Mouse (Mus musculus) thymus, postnatal 36 days (tissue): ENCODE data around the gene Ulk3.
A peak's percentile ranks its signal among the peaks of the same experiment; 100 is the strongest.

ENCODE experiments used
- DNase-seq, 2 experiments: peaks; one replicate each; pipeline ENCODE4 v3.0.0; 2022; ENCODE audit warnings: mixed read lengths in 2 of 2

The Ulk3 gene

GRCm38 (mm10) chr9:57589224-57590126 lies at the start of gene Ulk3:
Gene Ulk3 (plus strand): TSS chr9:57589452.
- peak; percentile 90 to 92 for DNase-seq

DNA sequence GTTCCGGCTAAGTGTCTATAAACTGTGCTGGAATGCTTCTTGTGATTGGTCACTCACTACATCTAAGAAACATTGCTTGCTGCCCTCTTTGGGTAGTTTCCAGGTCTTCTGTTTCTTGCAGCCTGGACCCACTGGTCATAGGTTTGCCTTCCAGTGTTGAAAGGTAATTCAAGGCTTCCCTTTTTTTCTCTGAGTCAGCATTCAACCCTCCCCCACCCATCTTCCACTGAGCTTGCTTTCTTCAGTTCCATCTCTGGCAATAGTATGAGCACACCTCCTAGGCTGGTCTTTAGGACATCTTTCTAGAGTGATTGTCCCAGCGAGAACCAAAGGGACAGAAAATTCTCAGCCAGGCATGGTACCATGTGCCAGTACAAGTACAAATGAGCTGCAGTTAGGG lies 49.7 kb upstream of the Ulk3 start:
- no peak for DNase-seq

DNA sequence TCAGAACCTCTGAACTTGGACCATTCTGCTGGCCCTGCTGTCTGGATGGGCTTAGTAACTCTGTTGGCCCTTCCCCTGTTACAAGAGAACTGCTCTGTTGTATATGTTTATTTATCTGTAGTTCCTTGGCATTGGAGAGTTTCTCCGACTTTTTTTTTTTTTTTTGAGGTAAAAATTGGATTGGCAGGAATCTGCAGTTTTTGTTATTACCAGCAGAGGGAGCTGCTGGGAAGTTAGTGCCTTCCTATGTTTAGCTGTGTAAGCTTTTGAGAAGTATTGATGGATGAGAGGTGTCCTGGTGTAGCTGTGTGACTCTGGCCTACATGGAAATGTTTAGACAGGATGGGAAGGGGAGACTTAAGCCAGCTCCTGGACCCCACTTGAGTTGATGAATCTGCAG lies 47.9 kb upstream of the Ulk3 start:
- DNase-seq = no peak

GRCm38 (mm10) chr9:57543951-57544350 lies 45.3 kb upstream of the Ulk3 start:
- DNase-seq = no peak

DNA sequence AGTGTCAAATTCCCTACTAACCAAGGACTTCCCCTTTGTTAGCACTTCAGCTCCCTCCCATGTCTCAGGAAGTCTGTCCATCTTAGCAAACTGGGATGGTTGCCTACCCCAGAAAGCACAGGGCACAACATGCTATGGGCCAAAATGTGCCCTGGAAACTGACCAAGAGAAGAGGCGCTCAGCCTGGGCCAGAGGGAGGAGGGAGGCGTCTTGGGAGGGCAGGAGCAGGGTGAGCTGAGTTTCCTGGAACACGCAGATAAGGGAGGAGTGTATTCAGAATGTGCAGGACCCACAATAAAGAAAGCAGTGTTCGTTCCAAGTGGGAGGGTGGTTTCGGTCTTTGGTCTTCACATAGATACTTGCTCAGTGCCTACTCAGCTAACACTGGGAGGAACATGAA lies 42.0 kb upstream of the Ulk3 start:
- no peak for DNase-seq

DNA sequence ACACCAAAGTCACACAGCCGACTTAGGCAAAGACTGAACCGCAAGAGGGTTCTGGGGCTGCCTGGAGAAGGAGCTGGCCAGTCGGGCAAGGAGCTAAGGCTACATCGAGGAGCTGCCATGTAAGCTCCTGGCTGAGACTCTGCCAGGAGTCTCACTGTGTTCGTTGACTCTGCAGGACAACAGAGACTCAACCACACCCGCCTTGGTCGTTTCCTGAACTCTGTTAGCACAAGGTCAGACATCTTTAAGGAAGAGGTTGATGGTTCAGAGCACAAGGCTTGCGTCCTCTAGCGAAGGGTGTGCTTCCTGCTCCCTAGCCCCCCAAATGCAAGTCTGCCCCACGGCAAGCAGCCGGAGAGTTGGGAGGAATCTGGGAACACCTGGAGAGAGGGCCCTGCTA lies 41.4 kb upstream of the Ulk3 start:
- DNase-seq = no peak

DNA sequence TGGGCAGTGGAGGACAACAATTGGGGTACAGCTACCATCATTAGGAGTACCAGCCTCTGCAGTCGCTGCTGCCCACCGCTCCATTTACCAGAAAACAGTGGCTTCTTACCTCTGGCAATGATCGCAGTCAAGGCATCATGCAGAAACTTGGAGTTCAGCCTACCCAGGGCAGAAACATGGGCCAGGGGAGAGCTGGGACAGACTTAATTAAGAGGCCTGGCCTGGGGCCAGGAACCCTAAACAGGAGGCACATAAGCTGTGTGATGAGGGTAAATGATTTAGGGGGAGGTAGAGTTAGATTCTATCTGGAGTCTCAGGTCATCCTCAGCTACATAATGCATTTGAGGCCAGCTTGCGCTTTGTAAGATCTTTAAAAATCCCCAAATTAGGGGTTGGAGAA lies 40.1 kb upstream of the Ulk3 start:
- no peak for DNase-seq

DNA sequence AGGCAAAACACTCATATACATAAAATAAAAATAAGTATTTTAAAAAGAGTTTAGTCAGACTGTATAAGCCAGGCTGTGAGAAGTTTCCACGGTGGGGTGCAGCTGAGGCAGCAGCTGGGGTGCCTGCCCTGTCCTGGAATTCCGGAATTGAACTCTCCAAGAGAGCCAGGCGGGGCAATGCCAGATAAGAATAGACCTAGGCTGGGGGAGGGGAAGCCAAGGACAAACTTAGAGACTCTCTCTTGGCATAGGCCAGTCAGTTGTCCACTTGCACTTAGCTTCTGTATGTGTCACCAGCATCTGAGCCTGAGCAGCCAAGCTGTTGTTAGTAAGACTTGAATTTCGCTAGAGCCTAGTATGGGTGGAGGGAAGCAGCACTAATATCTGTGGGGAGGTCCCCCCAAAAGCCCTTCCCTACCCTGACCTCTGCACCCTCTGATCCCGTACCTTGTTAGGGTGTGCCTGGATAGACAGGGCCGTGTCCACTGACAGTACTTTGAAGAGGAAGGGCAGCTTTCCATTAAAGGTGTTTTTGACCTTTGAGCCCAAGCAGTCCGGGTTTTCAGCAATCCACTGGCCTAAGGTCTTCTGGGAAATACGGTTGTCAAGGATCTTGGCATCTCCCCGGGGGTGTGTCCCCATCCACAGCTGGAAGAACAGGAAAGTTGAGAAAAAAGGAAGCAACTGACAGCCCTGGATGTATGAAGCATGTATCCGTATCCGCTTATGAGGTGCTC lies 39.0 kb upstream of the Ulk3 start:
- DNase-seq = no peak

- DNase-seq = peak; percentile 56 to 62
Measured at GRCm38 (mm10) chr9:57552139-57552887, 36.9 kb upstream of the Ulk3 start, which contains the start of gene Mpi. Gene Mpi (minus strand): TSS chr9:57552763.

DNA sequence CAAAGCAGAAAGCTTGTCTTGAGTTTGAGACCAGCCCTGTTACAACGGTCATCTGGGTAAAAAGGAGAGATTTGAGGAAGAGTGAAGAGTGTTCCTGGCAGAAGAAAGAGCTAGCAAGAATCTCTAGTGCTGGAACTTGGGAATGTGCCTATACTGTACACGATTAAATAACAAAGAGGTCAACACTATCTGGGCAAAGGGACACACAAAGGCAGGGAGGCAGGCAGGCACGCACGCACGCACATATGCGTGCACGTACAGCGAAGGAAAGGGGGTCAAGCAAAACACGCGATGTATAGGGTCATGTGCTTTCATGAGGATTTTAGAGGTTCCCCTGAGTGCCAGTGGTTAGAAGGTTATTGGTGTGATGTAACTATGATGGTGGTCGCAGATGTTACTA lies 36.1 kb upstream of the Ulk3 start:
- DNase-seq = no peak

DNA sequence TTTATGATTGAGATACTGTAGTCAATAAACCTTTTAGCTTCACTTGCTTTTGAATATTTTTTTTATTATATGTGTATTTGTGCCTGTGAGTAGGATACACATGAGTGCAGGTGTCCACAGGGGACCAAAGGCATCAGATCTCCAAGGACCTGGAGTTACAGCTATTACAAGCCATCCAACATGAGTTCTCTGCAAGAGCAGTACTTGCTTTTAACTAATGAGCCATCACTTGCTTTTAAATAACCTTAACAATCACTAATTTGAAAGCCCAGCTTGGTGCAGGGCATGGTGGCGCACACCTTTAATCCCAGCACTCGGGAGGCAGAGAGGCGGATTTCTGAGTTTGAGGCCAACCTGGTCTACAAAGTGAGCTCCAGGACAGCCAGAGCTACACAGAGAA lies 34.5 kb upstream of the Ulk3 start:
- no peak for DNase-seq

DNA sequence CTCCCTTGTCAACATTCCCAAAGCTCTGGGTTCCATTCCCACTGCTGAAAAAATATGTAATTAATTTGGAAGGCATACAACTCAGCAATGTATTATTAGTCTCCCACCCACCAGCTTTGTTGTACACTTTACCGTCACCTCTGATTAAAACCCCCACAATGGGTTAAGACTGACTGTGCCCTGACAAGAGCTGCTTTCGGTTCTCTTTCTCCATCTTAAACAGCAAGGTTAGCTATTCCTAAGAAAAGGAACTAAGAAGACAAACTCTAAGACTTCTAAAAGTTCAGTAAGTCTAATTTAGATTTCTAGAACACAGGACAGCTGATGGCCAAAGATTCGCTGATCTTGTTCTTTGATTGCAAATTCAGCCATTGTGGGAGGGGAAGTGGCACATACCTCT lies 32.0 kb upstream of the Ulk3 start:
- no peak for DNase-seq

DNA sequence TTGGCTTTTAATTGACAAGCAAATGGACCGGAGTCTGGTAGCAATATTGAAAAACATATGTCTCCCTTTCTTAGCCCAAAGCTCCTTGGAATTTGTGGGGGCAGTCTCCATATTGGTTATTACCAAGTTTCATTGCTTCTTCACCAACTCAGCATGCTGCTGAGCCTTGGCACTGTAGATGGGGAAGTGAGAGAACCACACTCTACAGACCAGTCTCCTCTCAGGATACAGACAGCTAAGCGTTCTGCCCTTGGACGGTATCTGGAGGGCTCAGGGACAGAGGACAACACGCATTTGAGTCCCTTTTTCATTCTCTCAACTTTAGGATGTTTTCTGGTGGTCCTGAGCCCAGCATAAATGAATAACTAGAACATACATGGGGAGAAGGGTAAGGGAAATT lies 30.6 kb upstream of the Ulk3 start:
- no peak for DNase-seq

GRCm38 (mm10) chr9:57559568-57559967 lies 29.7 kb upstream of the Ulk3 start:
- no peak for DNase-seq

- no peak for DNase-seq
Measured at GRCm38 (mm10) chr9:57560263-57560662, 29.0 kb upstream of the Ulk3 start.

DNA sequence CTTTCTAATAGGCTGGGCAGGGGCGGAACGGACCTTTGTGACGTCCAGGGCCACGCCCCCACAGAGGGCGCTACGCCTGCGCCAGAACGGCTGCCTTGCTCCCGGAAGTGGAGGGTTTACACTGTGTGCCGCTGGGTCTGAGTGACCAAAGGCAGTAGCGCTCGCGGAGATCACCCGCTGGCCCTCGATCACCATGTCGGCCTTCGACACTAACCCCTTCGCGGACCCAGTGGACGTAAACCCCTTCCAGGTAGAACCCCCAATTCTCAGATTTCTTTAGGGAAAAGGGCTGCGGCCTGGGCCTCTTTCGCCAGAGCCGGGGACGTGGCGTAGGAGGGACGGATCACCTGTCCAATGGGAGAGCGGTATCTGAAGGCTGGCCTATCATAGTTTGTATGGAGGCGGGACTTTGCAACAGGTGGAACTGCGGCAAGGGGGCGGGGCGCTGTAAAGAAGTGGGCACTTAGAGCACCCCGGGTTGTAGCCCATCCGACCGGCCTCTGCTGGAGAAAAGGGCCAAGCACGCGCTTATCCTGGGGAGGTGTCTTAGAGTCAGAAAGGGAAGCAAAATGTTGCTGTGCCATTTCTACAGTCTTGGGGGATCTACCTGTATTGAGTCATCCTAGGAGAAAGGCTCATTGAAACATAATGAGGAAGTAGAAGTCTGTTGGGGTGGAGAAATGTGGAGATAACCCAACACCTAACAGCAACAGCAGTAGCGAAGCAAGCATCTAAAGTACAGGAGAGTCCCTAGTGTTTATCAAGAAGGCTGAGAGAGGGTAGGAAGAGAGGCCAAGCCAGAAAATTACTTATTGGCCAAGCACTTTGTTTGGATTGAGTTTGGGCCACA lies 28.2 kb upstream of the Ulk3 start, which contains the start of gene Scamp2:
Scamp2 (plus strand) TSS at position 83 of the 850 bp plus-strand sequence.
- DNase-seq = peak; percentile 89 to 92

DNA sequence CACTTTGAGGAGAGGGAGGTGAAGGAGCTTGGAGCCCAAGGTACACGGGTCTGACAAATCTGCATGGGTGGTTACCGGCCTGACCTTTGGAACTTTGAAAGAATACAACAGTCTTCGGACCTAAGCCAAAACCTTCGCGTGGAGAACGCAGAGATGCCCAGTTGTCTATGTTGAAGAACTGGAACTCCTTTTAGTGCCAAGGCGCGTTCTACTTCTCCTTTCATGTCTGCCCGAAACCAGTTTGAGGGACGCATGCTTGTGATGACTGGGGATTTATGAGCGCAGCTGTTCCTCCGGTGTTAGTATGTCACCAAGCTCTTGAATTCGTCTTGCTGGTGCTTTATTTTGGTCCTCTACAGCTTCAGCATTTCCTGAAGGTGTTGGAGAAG lies 27.5 kb upstream of the Ulk3 start:
- no peak for DNase-seq

GRCm38 (mm10) chr9:57562896-57563372 lies 26.3 kb upstream of the Ulk3 start:
- no peak for DNase-seq

DNA sequence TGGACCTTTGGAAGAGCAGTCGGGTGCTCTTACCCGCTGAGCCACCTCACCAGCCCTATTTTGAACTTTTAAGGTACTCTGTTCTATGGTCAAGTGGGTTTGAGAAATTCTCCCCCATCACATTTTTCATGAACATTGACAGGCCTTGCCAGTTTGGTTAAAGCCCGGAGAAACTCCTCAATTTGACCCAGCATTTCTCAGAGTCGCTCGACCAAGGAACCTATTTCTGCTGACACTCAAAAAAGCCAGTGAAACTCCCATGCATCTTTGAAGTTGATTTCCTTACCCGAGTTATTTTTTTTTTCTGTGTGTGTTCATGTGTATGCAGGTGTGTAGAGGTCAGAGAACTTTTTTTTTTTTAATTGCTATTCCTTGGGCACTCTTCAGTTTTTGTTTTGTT lies 24.6 kb upstream of the Ulk3 start:
- DNase-seq = no peak

GRCm38 (mm10) chr9:57565741-57566221 lies 23.5 kb upstream of the Ulk3 start:
- no peak for DNase-seq

DNA sequence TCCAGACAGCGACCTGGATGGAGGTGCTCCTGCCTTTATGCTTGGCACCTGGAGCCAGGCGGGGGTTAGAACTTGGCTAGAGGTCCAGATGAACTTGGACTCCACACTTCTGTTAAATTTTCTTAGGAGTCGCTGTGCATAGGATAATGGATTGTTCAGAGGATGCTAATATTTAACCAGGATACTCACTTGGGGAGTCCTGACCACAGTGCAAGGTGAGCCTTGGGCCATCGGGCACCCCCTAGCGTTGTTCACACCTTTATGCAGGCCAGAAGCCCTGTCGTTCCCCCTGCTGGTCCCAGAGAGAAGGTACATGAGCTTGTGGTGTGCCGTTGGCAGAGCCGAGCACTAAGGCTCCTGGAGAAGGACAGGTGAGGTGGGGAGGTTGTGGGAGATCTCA lies 22.4 kb upstream of the Ulk3 start:
- no peak for DNase-seq

DNA sequence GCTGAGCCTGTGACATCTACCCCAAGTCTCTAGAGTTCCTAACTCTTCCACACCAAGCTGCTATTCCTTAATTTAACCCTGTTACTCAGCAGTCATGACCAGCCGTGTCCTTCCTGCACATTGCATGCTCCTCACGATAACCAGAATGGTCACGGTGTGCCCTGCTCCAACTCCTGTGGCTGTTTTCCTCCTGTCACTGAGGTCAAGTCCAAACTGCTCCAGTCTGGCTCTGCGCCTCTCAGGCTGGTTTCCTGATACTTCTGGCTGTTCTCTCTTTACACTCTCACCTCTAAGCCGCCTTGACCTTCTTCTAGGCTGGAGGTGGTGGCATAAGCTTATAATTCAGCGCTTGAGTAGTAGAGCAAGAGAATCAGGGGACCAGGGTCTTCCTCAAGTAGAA lies 20.8 kb upstream of the Ulk3 start:
- no peak for DNase-seq
